Mouse (Mus musculus) liver, postnatal 0 days (tissue): ENCODE results near the gene Hnrnpdl.

Experiments
- CTCF ChIP-seq: sonication (generic); IDR thresholded peaks from 2 replicates; pipeline ENCODE4 v1.5.1; 2016; ENCODE audit warnings: antibody characterized with exemption, low read depth
- EP300 ChIP-seq: IDR thresholded peaks from 2 replicates; pipeline ENCODE4 v1.6.1; 2016; ENCODE audit warnings: antibody characterized with exemption, low read depth, mild to moderate bottlenecking

DNA sequence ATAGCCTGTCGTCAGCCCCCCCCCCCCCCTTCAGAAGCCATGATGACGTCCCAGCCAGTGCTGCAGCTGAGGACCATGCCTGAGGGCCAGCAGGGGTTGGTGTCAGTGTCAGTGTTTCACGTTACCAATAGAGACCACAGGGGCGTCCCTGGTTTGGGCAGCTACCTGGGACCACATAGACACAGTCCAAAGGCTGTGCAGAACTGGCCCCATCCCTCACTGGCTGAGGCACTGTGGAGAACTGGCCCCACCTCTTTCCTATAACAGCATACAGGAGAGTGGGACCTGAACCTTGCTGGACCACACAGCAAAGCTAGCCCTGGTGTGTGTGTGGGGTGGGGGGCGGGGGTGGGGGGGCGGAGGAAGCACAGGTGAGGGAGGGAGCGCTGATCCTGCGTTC is 39.0 kb downstream of the Hnrnpdl start:
- no peak for TF ChIP-seq CTCF
- TF ChIP-seq EP300, result no peak
